Mouse (Mus musculus): ENCODE data around the gene Fars2.

DNA sequence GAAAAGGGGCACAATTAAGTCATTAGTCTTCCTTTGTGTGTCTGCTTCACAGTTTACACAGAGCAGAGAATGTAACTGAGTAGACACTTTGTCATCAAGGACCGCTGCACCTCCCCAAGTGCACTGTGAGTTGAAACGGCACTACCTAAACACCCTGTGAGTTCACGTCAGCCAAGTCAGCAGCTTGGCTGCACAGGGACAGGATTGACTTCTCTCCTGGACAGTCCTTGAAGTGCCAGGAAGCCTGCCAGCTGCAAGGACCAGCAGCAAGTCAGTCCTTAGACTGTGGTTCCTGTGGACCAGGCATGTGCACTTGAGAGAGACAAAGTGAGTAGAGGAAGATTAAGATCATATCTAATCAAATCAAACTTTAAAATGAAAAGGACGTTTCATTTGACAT lies 330.7 kb downstream of the Fars2 start:
- TF ChIP-seq CTCF (IDR thresholded peaks at IDR 0.05; ENCODE audit: control insufficient read depth, insufficient read depth, insufficient replicate concordance, low read depth, low read length) (no peak), POLR2A (IDR thresholded peaks at IDR 0.05; ENCODE audit: control insufficient read depth, low read depth, low read length) (no peak)

Measured in testis, adult 2 months (tissue).